Mouse (Mus musculus) ES-E14 (cell line): ENCODE results near the gene Prpf3. TPM values are rescaled to one million over a fixed set of nuclear protein-coding genes. Genes with fewer than 3 reads are reported as not detected.
"Not testable (repeated sequence)": the region's sequence is repeated elsewhere in the genome, so short reads cannot be mapped to it uniquely, and the experiment has no call there.

Source experiments
- DNase-seq: peaks from one replicate; pipeline ENCODE4 v3.0.0-alpha.2; 2013; ENCODE audit warnings: low read depth, low spot score
- H3K27ac ChIP-seq: 2 replicates; pipeline ENCODE4 v1.5.1; 2012; ENCODE audit warnings: low read depth, mild to moderate bottlenecking, low read length, moderate library complexity, mixed read lengths; ENCODE audit not compliant: poor library complexity, insufficient read depth, severe bottlenecking
- H3K36me3 ChIP-seq: 2 replicates; pipeline ENCODE4 v1.6.1; 2012; ENCODE audit warnings: mild to moderate bottlenecking, low read length, moderate library complexity, mixed read lengths; ENCODE audit not compliant: control insufficient read depth, poor library complexity, insufficient read depth, severe bottlenecking
- H3K4me1 ChIP-seq, 2 experiments: fragments of 150-350 bp in 1 of 2; sonication (generic) in 1 of 2; 2 replicates each; pipeline ENCODE4 v1.6.1; 2012; ENCODE audit warnings: low read length in 2 of 2, mild to moderate bottlenecking in 1 of 2, mixed read lengths in 1 of 2; ENCODE audit not compliant: control insufficient read depth in 2 of 2, insufficient read depth in 2 of 2, poor library complexity in 1 of 2
- H3K4me3 ChIP-seq, 2 experiments: fragments of 150-350 bp in 1 of 2; sonication (generic) in 1 of 2; 2 replicates each; pipeline ENCODE4 v1.5.1; 2012; ENCODE audit warnings: low read length in 2 of 2, low read depth in 1 of 2, mild to moderate bottlenecking in 1 of 2, mixed read lengths in 1 of 2; ENCODE audit not compliant: insufficient read depth in 1 of 2, poor library complexity in 1 of 2, severe bottlenecking in 1 of 2
- H3K9ac ChIP-seq: 2 replicates; pipeline ENCODE4 v1.6.1; 2012; ENCODE audit warnings: low read depth, mild to moderate bottlenecking, low read length, mixed read lengths; ENCODE audit not compliant: poor library complexity, insufficient read depth, severe bottlenecking
- H3K9me3 ChIP-seq: fragments of 150-350 bp; sonication (generic); 2 replicates; pipeline ENCODE4 v1.6.1; 2012; ENCODE audit warnings: low read depth, mild to moderate bottlenecking, low read length; ENCODE audit not compliant: control insufficient read depth, insufficient read depth
- CHD2 ChIP-seq: IDR thresholded peaks from 2 replicates; pipeline ENCODE4 v1.6.1; 2014; ENCODE audit warnings: mild to moderate bottlenecking, low read depth, low read length, inconsistent platforms
- HCFC1 ChIP-seq: IDR thresholded peaks from 2 replicates; pipeline ENCODE4 v1.6.1; 2012; ENCODE audit warnings: low read length, inconsistent platforms, borderline replicate concordance; ENCODE audit not compliant: insufficient read depth
- MAFK ChIP-seq: IDR thresholded peaks from 2 replicates; pipeline ENCODE4 v1.6.1; 2014; ENCODE audit warnings: mild to moderate bottlenecking, low read depth, low read length, inconsistent platforms; ENCODE audit not compliant: insufficient read depth
- ZC3H11A ChIP-seq: IDR thresholded peaks from 2 replicates; pipeline ENCODE4 v1.6.1; 2012; ENCODE audit warnings: low read depth, mild to moderate bottlenecking, inconsistent platforms, low read length, borderline replicate concordance
- ZNF384 ChIP-seq: IDR thresholded peaks from 2 replicates; pipeline ENCODE4 v1.6.1; 2012; ENCODE audit warnings: low read depth, low read length, inconsistent platforms
- in situ Hi-C, 2 experiments: fragments of 600-800 bp; cut with MboI; formaldehyde crosslinking; loops; one replicate each; pipeline ENCODE4 v1.15.1; 2025; ENCODE audit warnings: low sequenced_read_pairs in 2 of 2, inconsistent platforms in 1 of 2; ENCODE audit not compliant: unreplicated experiment in 2 of 2
- total RNA-seq: library from RNA; depleted of rRNA; stranded (reverse); fragments of 300-350 nt; gene quantifications from 2 replicates; pipeline ENCODE4 v1.2.3, GENCODE M21; 2012

Prpf3 gene
- total RNA-seq, 1 experiment: 48.6 TPM

- DNase-seq: no peak
- peaks cover 4 to 17% of the 10 kb centered on the region in 2 experiments; a peak in 3 of 4 replicates for H3K4me1 ChIP-seq
- H3K9ac ChIP-seq: no peak overlapping the region
- H3K9me3 ChIP-seq: no peaks in the 10 kb centered on the region
- peaks cover 3% of the 10 kb centered on the region; the same call in 1 of the 2 replicates for H3K36me3 ChIP-seq
- no peak overlapping the region for H3K27ac ChIP-seq
- no peak overlapping the region for H3K4me3 ChIP-seq
- TF ChIP-seq ZNF384: no peak
- TF ChIP-seq MAFK: no peak
- no peak for TF ChIP-seq HCFC1
- TF ChIP-seq CHD2: no peak
- TF ChIP-seq ZC3H11A: no peak
- in situ Hi-C loops: no loop called here
These were observed 46.6 kb upstream of the Prpf3 start for GRCm38 (mm10) chr3:95902373-95902625.

GRCm38 (mm10) chr3:95901616-95902372 is 46.1 kb upstream of the Prpf3 start:
- TF ChIP-seq MAFK (no peak), ZC3H11A (no peak), CHD2 (no peak), HCFC1 (no peak), ZNF384 (no peak)
- Histone ChIP-seq H3K9ac (no peak overlapping the region), H3K4me3 (no peak overlapping the region), H3K9me3 (no peaks in the 10 kb centered on the region), H3K36me3 (peaks cover 3% of the 10 kb centered on the region; the same call in 1 of the 2 replicates), H3K4me1 (peaks cover 4 to 17% of the 10 kb centered on the region in 2 experiments; a peak in 3 of 4 replicates), H3K27ac (no peak overlapping the region)
- in situ Hi-C loops: no loop called here
- DNase-seq: no peak

GRCm38 (mm10) chr3:95899800-95900524 is 44.3 kb upstream of the Prpf3 start:
- Histone ChIP-seq H3K36me3 (peaks cover 6% of the 10 kb centered on the region), H3K4me1 (peaks cover 2 to 19% of the 10 kb centered on the region in 2 experiments; a peak in 3 of 4 replicates), H3K9ac (no peak overlapping the region), H3K9me3 (no peaks in the 10 kb centered on the region), H3K27ac (no peak overlapping the region), H3K4me3 (no peak overlapping the region)
- TF ChIP-seq MAFK: no peak
- TF ChIP-seq HCFC1: no peak
- TF ChIP-seq CHD2: no peak
- TF ChIP-seq ZC3H11A: no peak
- no peak for TF ChIP-seq ZNF384
- no peak for DNase-seq
- in situ Hi-C loops: no loop called here

- H3K9me3 ChIP-seq, H3K36me3 ChIP-seq, in situ Hi-C loops, H3K9ac ChIP-seq, DNase-seq, H3K4me3 ChIP-seq, H3K27ac ChIP-seq: not testable (repeated sequence)
- H3K4me1 ChIP-seq: peaks cover 10 to 14% of the 10 kb centered on the region in 2 experiments
These were observed 39.8 kb upstream of the Prpf3 start for GRCm38 (mm10) chr3:95895501-95895900.
